Mouse (Mus musculus): ENCODE data around the gene Lrrc20.
"Not testable (repeated sequence)": the region's sequence is repeated elsewhere in the genome, so short reads cannot be mapped to it uniquely, and the experiment has no call there.

DNA sequence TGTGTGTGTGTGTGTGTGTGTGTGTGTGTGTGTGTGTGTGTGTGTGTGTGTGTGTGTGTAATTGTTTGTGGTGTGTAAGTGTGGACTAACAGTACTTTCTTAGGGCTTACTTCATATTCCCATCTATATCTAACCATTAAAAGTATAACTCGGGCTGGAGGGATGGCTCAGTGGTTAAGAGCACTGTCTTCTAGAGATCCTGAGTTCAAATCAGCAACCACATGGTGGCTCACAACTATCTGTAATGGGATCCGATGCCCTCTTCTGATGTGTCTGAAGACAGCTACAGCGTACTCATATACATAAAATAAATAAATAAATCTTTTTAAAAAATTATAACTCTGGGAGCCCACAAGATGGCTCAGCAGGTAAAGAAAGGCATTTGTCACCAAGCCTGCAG, 22.4 kb upstream of the Lrrc20 start:
- not testable (repeated sequence) for TF ChIP-seq CTCF (IDR thresholded peaks at IDR 0.05; ENCODE audit: borderline replicate concordance, control insufficient read depth, extremely low read depth, insufficient read depth, low read length, poor library complexity); POLR2A (IDR thresholded peaks at IDR 0.05; ENCODE audit: control insufficient read depth, extremely low read depth, insufficient read depth, low read length, poor library complexity)
